Mouse (Mus musculus) liver, postnatal 0 days (tissue): ENCODE measurements around the gene Raet1d. TPM values are rescaled to one million over a fixed set of nuclear protein-coding genes. Genes with fewer than 3 reads are reported as not detected.
A peak's percentile ranks its signal among the peaks of the same experiment; 100 is the strongest.
"Not testable (repeated sequence)": the region's sequence is repeated elsewhere in the genome, so short reads cannot be mapped to it uniquely, and the experiment has no call there.

Experiments
- ATAC-seq: fragments of 200-750 bp; cut with Nextera tagmentation; 2 replicates; pipeline ENCODE4 v1.8.0; 2017; ENCODE audit warnings: mild to moderate bottlenecking, moderate library complexity
- DNase-seq: peaks from one replicate; pipeline ENCODE4 v3.0.0-alpha.2; 2016
- H3K27ac ChIP-seq: fragments of 300-500 bp; sonication (generic); 2 replicates; pipeline ENCODE4 v1.5.1; 2014; ENCODE audit warnings: antibody characterized with exemption, moderate library complexity, mild to moderate bottlenecking, low read depth
- H3K27me3 ChIP-seq: fragments of 300-500 bp; sonication (generic); 2 replicates; pipeline ENCODE4 v1.6.1; 2014; ENCODE audit warnings: low read length, control low read depth, mixed read lengths; ENCODE audit not compliant: insufficient read depth
- H3K36me3 ChIP-seq: fragments of 300-500 bp; sonication (generic); replicated peaks from 2 replicates; pipeline ENCODE4 v1.6.1; 2014; ENCODE audit warnings: mild to moderate bottlenecking, control low read depth, low read length, moderate library complexity, mixed read lengths; ENCODE audit not compliant: insufficient read depth
- H3K4me1 ChIP-seq: fragments of 300-500 bp; sonication (generic); 2 replicates; pipeline ENCODE4 v1.6.1; 2014; ENCODE audit warnings: antibody characterized with exemption, mild to moderate bottlenecking, control low read depth; ENCODE audit not compliant: insufficient read depth
- H3K4me2 ChIP-seq: fragments of 300-500 bp; sonication (generic); 2 replicates; pipeline ENCODE4 v1.6.1; 2014; ENCODE audit warnings: low read depth, mild to moderate bottlenecking, low read length, moderate library complexity, mixed read lengths
- H3K4me3 ChIP-seq: fragments of 300-500 bp; sonication (generic); 2 replicates; pipeline ENCODE4 v1.5.1; 2014; ENCODE audit warnings: low read depth, low read length
- H3K9ac ChIP-seq: fragments of 300-500 bp; sonication (generic); replicated peaks from 2 replicates; pipeline ENCODE4 v1.6.1; 2014; ENCODE audit warnings: mild to moderate bottlenecking, moderate library complexity
- H3K9me3 ChIP-seq: fragments of 300-500 bp; sonication (generic); 2 replicates; pipeline ENCODE4 v1.6.1; 2016; ENCODE audit warnings: mild to moderate bottlenecking, control low read depth, low read length, mixed read lengths
- CTCF ChIP-seq: sonication (generic); IDR thresholded peaks from 2 replicates; pipeline ENCODE4 v1.5.1; 2016; ENCODE audit warnings: antibody characterized with exemption, low read depth
- EP300 ChIP-seq: IDR thresholded peaks from 2 replicates; pipeline ENCODE4 v1.6.1; 2016; ENCODE audit warnings: antibody characterized with exemption, low read depth, mild to moderate bottlenecking
- WGBS: fragments of 180-500 bp; shearing (Covaris S2); extraction: QIAGEN DNeasy Blood & Tissue Kit; methylation state at CpG from one replicate; pipeline ENCODE4 v1.1.7; 2014; ENCODE audit not compliant: insufficient replicate concordance; 5-methylcytosine and 5-hydroxymethylcytosine counted together
- polyA plus RNA-seq: library from polyadenylated mRNA; unstranded; fragments of >200 nt; fragmentation: Nextera tagmentation; extraction: Ambion mirVana; gene quantifications from 2 replicates; pipeline ENCODE4 v1.2.1, GENCODE M21; 2015

The Raet1d gene
- polyA plus RNA-seq, 1 experiment from 2014 or later = 14.8 TPM

DNA sequence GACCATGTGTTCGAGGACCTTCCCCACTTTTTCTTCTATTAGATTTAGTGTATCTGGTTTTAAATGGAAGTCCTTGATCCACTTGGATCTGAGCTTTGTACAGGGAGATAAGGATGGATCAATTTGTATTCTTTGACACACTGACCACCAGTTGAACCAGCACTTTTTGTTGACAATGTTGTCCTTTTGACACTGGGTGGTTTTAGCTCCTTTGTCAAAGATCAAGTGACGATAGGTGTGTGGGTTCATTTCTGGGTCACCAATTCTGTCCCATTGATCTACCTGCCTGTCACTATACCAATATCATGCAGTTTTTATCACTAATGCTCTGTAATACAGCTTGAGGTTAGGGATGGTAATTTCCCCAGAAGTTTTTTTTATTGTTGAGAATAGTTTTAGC is 4.6 kb downstream of the Raet1d start:
- not testable (repeated sequence) for H3K27ac ChIP-seq, H3K4me3 ChIP-seq, H3K27me3 ChIP-seq, DNase-seq, H3K4me1 ChIP-seq, H3K4me2 ChIP-seq, H3K9ac ChIP-seq, H3K36me3 ChIP-seq, H3K9me3 ChIP-seq
- ATAC-seq = peak; percentile 92
- peak; percentile 23; the same call in 1 of the 2 replicates for TF ChIP-seq EP300
- 65% methylated on average over 2 of the region's 2 CpGs for WGBS

DNA sequence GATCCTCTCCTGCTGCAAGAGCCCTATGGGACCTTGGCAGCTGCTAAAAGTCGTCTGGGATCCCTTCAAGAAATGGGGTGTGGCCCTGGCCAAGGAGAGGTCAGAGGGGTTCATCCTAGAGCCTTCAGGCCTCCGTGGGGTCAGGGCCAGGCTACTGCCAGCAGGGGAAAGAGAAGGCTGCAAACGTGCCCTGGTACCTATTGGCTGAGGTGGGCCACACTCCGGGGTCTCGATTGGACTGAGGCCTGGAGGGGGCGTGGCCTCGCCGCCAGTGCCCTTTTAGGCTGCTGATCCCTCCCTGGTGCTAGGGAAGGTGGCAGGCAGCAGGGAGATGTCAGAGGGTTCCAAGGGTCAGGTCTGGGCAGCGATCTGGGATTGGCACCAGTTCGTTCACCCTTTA is 20.9 kb downstream of the Raet1d start:
- ATAC-seq, H3K27ac ChIP-seq, H3K36me3 ChIP-seq, H3K9ac ChIP-seq, H3K4me3 ChIP-seq, H3K27me3 ChIP-seq, DNase-seq, H3K4me1 ChIP-seq, H3K9me3 ChIP-seq, H3K4me2 ChIP-seq: not testable (repeated sequence)
- 9% methylated on average over 6 of the region's 10 CpGs for WGBS

DNA sequence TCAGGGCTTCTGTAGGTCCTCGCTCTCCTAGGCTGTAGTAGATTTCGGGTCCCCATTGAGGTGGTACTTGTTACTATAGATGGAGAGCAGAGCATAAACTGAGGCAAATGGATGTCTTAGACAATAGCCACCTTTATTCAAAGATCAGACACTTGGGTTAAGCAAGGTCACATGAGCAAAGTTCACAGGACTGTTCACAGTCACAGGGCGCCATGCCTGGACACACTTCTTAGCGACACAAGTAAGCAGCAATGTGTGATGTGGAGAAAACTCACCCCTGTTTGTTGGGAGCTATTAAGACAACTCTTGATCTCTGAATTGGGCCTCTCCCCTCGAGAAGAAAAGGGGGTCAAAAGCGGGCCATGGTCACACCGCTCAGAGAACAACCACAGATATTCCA is 29.8 kb downstream of the Raet1d start:
- not testable (repeated sequence) for H3K27me3 ChIP-seq, H3K9ac ChIP-seq, ATAC-seq, H3K27ac ChIP-seq, DNase-seq, H3K9me3 ChIP-seq, H3K36me3 ChIP-seq, H3K4me3 ChIP-seq, H3K4me2 ChIP-seq, H3K4me1 ChIP-seq
- 85% methylated on average over 7 of the region's 7 CpGs for WGBS

DNA sequence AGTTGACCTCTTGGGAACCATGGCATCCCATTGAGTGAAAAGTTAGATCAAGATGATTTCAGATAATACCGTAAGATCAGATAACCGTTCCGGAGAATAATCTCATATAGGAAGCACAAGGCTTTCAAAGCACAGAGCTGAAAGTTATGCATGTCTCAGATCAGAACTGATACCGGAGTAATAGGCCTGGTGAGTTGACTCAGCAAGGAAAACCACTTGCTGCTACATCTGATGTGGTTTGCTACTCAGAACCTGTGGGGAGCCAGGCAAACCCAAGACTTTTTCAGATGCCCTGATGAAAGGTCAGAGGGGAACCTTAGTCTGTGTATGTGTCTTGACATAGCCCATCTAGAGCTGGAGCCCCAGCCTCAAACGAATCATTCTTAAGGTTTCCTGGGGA is 31.3 kb downstream of the Raet1d start:
- not testable (repeated sequence) for H3K4me3 ChIP-seq, H3K27ac ChIP-seq, ATAC-seq, DNase-seq, H3K36me3 ChIP-seq, H3K4me2 ChIP-seq, H3K27me3 ChIP-seq, H3K9me3 ChIP-seq, H3K9ac ChIP-seq, H3K4me1 ChIP-seq
- 64% methylated on average over 2 of the region's 5 CpGs for WGBS

DNA sequence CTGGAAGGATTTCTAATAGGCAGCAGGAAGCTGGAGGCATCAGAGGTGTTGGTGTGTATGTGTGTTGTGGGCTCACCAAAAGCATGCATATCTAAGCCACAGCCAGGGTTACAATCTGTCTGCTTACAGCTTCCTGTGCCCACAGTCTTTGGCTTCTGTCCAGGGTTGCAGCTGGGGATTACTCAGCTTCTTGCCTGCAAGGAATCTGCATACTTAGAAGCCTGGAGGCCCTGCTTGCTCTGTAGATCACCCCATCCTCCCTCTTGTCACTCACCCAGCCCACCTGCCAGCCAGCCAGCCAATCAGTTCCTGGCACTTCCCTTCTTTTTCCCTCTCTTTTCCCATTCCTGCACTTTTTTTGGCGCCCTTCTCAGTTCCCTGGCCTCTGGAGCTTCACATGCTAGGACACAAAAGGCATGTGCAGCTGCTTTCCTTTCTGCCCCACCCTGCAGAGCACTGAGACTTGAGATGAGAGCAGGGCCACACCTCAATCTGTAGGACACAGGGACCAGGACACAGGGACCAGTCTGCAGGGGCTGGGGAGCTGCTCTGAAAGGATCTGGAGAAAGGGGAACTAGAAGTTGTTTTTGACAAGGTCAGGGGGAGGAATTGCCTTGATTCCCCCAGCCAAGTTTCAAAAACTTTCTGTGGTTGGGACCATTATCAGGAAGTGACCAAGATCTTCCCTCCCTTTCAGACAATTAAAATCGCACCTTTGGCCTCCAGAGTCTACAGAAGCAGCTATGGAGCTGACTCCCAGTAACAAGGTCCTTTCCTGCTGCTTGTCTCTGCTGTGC is 32.9 kb downstream of the Raet1d start:
- H3K9me3 ChIP-seq, H3K9ac ChIP-seq, H3K36me3 ChIP-seq, DNase-seq, H3K27ac ChIP-seq, H3K27me3 ChIP-seq, H3K4me3 ChIP-seq, H3K4me1 ChIP-seq, H3K4me2 ChIP-seq, ATAC-seq: not testable (repeated sequence)
- WGBS = no CpG with 5 or more reads among the region's 2 CpGs

DNA sequence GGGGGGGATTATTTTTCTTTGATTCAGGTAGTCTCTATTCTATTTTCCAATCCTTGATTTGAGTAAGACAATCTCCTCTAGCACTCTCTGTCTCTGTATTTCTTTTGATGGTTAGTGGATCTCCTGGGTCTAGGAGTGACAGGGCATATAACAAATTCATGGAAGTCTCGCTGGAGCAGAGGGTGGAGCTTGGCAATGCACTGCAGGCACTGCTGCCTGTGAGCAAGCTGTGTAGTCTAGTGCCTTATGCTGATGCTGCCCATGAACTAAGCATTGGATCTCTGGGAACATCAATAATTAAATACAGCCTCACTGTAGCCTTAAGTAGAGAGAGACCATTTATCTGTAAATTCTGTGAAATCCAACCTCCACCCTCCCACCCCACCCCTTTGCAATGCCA is 36.3 kb downstream of the Raet1d start:
- not testable (repeated sequence) for ATAC-seq, H3K27me3 ChIP-seq, DNase-seq, H3K4me3 ChIP-seq, H3K36me3 ChIP-seq, H3K4me1 ChIP-seq, H3K9ac ChIP-seq, H3K4me2 ChIP-seq, H3K27ac ChIP-seq, H3K9me3 ChIP-seq
- 18% methylated on average over 1 of the region's 1 CpGs for WGBS

DNA sequence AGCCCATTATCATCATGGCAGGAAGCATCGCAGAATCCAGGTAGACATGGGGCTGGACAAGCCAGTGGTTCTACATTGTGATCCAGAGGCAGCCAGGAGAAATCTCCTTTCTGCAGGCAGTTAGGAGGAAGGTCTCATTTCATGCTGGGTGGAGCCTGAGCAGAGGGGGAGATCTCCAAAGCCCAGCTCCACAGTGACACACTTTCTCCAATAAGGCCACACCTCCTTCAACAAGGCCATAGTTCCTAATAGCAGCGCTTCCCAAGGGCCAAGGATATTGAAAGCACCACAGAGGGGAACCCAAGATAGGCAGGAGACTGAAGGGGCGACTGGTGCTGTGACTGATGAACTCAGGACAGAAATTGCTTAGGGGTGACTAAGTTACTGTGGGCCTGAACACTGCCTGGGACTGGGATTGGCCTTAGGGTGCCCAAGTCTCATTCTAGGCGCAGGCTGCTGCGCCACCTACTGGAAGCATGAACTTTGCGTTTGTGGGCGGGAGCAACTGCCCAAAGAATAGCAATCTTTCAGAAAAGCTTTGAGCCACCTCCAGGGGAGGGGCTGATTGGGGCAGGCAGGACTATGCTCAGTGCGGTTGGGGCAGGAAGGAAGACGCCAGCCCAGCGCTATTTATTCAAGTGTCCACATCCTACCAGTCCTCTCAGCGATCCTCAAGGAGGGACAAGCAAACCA is 42.0 kb downstream of the Raet1d start:
- WGBS = 2% methylated on average over 7 of the region's 11 CpGs
- not testable (repeated sequence) for H3K4me1 ChIP-seq, H3K27me3 ChIP-seq, H3K9ac ChIP-seq, H3K4me2 ChIP-seq, H3K4me3 ChIP-seq, H3K36me3 ChIP-seq, H3K9me3 ChIP-seq, H3K27ac ChIP-seq
- ATAC-seq (peak; percentile 75), DNase-seq (peak; percentile 76)
- peak; percentile 76 for TF ChIP-seq CTCF

DNA sequence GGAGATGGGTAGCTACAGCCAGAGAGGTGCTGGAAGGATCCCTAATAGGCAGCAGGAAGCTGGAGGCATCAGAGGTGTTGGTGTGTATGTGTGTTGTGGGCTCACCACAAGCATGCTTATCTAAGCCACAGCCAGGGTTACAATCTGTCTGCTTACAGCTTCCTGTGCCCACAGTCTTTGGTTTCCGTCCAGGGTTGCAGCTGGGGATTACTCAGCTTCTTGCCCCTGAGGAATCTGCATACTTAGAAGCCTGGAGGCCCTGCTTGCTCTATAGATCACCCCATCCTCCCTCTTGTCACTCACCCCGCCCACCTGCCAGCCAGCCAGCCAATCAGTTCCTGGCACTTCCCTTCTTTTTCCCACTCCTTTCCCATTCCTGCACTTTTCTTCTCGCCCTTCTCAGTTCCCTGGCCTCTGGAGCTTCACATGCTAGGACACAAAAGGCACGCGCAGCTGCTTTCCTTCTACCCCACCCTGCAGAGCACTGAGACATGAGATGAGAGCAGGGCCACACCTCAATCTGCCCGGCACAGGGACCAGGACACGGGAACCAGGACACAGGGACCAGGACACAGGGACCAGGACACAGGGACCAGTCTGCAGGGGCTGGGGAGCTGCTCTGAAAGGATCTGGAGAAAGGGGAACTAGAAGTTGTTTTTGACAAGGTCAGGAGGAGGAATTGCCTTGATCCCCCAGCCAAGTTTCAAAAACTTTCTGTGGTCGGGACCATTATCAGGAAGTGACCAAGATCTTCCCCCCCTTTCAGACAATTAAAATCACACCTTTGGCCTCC is 53.5 kb downstream of the Raet1d start:
- not testable (repeated sequence) for DNase-seq, H3K4me2 ChIP-seq, H3K27me3 ChIP-seq, H3K27ac ChIP-seq, ATAC-seq, H3K9ac ChIP-seq, H3K36me3 ChIP-seq, H3K9me3 ChIP-seq, H3K4me3 ChIP-seq, H3K4me1 ChIP-seq
- 0% methylated on average over 1 of the region's 8 CpGs for WGBS
